Mouse (Mus musculus): ENCODE results near the gene Brat1.
"Not testable (repeated sequence)": the region's sequence is repeated elsewhere in the genome, so short reads cannot be mapped to it uniquely, and the experiment has no call there.

Gene Brat1

DNA sequence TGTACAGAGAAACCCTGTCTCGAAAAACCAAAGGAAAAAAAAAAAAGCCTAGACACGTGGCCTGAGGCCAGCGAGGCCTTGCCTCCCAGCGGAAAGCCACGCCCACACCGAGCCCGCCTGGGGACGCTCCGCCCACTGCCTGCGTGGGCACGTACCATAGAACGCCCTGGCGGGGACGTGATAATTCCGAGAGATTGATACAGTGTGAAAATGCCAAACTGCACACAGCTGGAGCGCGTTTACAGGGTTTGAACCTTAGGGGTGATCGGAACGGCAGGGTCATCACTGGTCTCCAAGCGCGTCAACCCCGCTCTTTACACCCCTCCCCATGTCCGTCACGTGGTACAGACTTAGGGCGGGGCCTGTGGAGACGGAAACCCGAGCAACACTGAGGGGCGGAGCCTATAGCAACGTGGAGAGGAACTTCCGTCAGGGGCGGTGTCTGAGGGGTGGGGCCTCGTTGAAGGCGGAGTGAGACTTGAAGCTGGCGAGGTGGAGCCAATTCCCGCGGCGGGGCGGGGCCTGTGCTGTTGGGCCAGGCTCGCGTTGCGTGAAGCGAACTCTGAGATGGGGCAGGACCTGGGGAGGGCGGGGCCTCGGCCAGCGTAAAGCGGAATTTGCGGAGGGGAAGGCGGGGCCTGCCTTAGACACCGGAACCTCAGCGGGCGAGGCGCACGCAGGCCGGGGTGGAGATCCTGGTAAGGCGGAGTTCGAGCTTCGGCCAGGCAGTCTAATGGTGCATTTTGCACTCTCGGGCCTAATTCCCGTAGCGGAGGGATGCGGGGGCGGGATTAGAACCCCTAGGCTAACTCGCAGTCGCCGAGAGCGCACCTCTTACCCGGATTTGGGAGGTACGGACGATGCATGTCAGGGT lies at the start of gene Brat1:
Gene Brat1 (plus strand): TSS at position 634 of the 874 bp plus-strand sequence.
- DNase-seq (ENCODE audit: low read depth, low spot score) = peak; percentile 100

DNA sequence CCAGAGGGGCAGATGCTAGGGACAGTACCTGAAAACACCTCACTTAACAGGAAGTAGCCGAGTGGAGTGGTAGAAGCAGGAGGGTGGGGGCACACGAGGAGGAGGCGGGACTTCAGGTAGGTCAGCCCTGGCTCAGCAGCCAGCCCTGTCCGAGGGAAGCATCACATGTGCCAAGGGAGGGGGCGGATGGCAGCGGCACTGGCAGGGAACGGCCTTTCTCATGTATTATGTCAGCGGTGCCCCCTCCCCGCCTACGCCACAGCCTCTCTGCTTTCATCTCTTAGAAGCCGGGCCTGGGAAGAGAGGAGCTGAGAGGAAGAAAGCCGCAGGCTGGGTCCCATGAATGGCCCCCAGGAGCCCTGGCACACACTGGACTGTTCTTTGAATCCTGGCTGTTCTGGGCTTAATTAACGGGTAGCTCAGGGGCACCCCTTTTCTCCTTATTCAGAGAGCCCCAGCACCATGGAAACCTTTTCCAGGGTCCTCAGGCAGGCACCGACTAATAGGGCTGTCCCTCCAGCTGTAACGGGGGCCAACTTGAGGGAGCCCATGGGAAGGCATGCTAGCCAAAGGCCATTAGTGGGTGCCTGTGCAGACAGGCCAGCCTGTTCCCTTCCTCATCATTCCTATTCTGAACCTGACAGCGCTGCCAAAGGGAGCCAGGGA lies 45.1 kb upstream of the Brat1 start:
- DNase-seq (ENCODE audit: low read depth, low spot score) = peak; percentile 62

GRCm38 (mm10) chr5:140660398-140660797 lies 44.4 kb upstream of the Brat1 start:
- DNase-seq (ENCODE audit: low read depth, low spot score) = no peak

- DNase-seq (ENCODE audit: low read depth, low spot score) = no peak
These were observed 43.4 kb upstream of the Brat1 start for GRCm38 (mm10) chr5:140661427-140661826.

DNA sequence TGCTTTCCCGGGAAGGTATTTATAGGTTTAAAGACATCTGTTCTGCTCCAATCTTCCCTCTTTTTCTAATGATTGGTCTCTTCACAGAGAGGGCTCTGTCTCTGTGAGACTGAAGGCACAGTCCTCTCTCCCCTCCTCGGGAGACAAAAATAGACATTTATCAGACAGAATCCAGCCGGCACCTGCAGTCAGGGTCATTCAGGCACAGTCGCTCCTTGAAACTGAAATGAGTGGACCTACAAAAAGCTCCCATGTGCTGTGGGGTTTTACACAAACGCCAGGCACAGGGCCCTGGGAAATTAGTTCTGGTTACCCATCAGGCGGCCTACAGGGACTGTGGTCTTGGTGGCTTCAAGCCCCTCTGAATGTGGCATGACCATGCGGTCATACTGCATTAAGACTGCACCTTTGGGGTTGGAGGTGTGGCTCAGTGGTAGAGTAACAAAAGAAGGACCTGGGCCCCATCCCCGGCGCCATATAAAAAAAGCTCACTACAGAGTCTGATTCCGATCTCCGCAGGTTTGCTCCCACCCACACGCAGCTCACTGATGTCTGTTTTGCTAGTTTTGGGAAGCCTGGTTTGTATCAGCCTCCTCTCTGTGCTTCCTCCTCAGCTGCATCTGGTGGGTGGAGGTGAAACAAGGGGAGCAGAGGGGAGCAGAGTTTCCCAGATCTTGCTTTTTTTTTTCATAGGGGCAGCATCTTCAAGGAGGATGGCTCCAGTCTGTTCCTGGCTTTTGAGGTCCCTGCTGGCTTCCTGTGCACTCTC lies 42.8 kb upstream of the Brat1 start:
- peak; percentile 21 for DNase-seq (ENCODE audit: low read depth, low spot score)

DNA sequence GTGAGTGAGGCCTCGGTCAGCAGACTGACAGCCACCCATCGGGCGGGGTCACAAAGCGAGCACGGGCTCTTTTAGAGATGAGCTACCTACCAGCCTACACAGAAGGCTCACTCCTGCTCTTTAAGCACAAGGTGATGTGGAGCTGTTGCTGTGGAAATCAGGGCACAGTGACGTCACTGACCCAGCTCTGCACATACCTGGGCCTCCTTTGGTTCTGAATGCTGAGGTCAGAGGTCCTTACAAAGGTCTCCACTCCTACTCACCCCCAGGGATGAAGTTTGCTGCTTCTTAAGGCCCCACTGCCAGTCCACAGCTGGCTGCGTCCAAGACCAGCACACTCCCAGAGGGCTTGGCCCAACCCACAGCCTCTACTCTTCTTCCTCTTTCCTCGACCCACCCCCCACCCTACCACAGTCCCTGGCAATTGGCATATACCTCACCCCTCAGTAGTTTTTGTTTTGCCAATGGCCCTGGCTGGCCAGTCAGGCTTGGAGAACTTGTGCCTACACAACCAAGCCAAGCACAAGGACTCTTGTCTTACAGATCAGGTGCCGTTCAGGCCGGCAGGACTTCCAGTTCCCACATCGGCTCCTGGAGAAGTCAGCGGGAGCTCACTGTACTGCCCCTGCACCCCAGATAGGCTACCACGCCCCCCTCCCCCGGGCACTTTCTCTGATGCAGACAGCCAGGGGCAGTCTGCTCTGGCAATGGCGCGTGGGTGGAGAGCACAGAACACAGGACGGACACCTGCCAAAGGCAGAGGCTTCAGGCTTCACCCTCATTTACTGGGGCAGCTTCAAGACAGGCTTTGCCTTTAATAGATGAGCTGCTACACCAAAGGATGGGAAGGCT lies 41.8 kb upstream of the Brat1 start:
- peak; percentile 57 for DNase-seq (ENCODE audit: low read depth, low spot score)

DNA sequence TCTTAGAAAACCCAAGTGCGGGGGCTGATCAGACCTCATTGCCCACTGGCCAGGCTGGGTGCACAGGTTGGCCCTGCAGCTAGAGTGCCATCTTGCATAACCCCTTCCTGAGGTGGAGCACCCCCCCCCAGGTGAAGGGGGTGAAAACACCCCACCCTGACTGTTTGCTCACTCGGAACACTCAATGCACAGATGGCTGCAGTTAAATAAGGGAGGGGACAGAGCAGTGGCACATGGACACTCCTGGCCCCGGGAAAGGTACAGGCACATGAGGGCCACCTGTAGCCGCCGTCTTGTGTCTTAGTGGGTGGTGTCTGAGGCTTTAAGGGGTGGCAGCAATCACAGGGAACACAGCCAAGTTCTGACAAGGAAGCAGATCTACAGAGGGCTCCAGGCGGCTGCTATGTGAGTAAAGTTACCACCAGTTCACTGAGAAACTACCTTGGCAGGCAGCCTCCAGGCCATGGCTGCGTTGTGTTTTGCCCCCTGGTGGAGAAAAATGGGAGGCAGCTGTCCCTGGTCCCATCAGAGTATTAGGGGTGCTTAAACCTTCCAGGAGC lies 41.1 kb upstream of the Brat1 start:
- peak; percentile 85 for DNase-seq (ENCODE audit: low read depth, low spot score)

GRCm38 (mm10) chr5:140672115-140672514 lies 32.7 kb upstream of the Brat1 start:
- DNase-seq (ENCODE audit: low read depth, low spot score) = no peak

GRCm38 (mm10) chr5:140672603-140673002 lies 32.2 kb upstream of the Brat1 start:
- DNase-seq (ENCODE audit: low read depth, low spot score) = not testable (repeated sequence)

- no peak for DNase-seq (ENCODE audit: low read depth, low spot score)
These were observed 30.8 kb upstream of the Brat1 start for GRCm38 (mm10) chr5:140674036-140674435.

DNA sequence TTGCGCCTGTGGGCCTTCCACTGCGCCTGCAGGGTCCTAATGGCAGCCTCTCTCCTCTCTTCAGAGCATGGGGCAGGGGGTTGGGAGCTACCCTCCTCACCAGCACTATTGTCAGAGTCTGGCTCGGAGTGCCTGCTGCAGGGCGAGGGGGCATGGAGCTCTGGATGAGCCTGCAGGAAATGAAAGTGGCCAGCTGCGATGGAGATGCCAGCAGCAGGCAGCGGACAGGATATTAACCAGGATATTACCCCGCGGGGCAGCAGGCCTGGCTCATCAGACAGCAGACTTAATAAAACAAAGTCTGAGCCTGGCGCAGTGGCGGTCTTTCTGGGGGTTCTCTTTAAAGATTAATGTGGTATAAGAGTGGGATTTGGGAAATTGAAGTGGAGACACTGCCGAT lies 29.7 kb upstream of the Brat1 start:
- DNase-seq (ENCODE audit: low read depth, low spot score) = no peak

DNA sequence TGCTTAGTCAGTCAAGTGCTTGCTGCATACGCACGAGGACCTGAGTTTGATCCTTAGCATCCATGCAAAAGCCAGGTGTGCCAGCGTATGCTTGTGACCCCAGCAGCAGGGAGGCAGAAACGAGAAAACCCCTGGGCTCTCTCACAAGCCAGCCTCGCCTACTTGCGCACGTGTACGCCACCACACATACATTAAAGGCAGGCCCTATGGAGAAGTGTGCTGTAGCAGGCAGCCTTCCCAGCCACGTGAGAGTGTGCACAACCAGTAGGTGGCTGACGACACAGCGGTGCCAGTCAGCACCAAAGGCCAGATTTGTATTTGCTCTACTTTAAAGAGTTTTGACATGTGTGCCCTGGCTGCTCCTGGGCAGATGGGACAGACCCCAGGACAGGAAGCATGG lies 29.2 kb upstream of the Brat1 start:
- no peak for DNase-seq (ENCODE audit: low read depth, low spot score)

GRCm38 (mm10) chr5:140677137-140677536 lies 27.7 kb upstream of the Brat1 start:
- DNase-seq (ENCODE audit: low read depth, low spot score) = no peak

DNA sequence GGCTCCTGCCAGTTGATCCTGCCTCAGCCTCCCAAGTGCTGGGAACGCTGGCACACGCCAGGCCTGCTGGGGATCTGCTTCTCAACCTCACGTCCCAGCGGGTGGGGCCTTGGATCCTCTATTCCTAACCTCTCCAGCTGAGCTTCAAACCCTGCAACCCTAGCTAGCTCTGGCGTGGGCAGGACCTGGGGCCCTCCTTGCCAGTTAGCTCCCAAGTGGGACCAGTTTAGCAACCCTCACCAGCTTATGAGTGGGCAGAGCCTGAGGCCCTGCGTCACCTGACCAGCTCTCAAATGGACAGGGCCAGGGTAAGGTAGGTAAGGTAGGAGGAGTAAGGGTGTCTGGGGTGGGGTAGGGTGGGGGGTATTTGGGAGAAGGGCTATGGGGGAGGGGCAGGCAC lies 24.8 kb upstream of the Brat1 start:
- DNase-seq (ENCODE audit: low read depth, low spot score) = no peak

GRCm38 (mm10) chr5:140680950-140681349 lies 23.9 kb upstream of the Brat1 start:
- DNase-seq (ENCODE audit: low read depth, low spot score) = no peak

DNA sequence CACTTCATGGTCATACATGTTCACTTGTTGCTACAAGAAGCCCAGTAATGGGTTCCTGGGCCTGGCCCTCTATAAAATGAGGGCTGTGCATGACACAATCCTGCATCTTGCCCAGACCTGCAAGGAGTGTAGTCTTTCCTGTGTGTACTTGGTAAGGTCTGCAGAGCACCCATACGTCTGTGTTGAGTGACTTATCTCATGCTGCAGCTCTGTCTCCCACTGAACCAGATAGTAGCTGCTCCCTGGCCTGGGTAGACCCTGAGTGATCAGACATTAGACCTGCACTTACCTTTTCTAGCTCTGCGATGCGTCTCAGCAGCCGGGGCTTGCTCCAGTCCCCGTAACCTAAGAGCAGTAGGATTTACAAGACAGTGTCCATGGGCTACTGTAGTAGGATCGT lies 22.7 kb upstream of the Brat1 start:
- no peak for DNase-seq (ENCODE audit: low read depth, low spot score)

GRCm38 (mm10) chr5:140684343-140685148 lies 20.3 kb upstream of the Brat1 start:
- DNase-seq (ENCODE audit: low read depth, low spot score) = peak; percentile 73

DNA sequence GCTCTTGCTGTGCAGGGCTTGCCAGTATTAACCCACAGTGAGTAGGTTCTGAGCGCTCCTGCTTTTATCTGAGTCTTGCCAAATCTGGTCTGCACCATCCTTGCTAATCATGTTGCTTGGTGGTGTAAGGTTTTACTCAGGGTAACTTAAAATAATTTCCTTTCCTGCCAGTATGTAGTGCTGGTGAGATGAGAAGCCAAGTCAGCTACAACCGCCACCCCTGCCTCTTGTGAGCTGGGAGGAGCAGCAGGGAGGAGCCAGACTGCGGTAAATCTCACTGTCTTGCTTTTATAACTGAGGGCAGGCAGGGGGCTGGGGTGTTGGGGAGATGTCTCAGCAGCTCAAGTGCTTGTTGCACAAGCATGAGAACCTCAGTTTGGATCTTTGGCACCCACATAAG lies 16.4 kb upstream of the Brat1 start:
- DNase-seq (ENCODE audit: low read depth, low spot score) = no peak

DNA sequence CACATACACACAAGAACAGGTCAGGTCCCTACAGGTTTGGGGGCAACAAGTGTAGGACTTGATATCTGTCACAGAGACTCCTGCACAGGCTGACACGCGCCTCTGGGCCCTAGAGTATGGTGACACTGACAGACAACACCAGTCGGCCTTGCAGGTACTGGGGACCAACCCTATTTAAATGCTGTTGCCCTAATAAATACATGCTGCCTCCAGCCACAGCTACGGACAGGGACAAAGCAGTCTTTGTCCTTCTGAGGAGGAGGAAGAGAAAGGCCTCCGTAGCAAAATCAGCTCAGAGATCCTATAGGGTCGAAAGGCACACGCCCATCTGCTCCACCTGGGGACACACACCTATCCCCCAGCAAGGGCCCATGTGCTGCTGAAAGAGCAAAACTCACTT lies 8.8 kb upstream of the Brat1 start:
- no peak for DNase-seq (ENCODE audit: low read depth, low spot score)

DNA sequence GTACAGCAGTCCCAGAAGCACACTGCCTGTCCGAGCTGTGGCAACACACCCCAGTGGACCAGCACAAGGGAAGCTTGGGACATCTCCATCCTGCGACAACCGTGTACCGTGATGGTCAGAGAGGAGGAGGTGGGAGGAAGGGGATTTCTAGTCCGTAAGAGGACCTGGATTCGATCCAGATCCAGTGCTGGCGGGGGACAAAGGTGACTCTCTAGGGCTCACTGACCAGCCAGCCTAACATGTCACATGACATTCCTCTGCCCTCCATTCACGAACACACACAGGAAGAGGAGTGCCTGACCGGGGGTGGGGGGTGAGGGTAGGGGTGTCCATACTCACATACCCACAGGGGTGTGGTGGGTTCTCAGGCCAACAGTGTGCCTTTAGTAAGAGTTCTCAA lies 5.0 kb upstream of the Brat1 start:
- no peak for DNase-seq (ENCODE audit: low read depth, low spot score)

All from CD4-positive, CD25-positive, alpha-beta regulatory T cell, adult 2 months (primary cell).